Mouse (Mus musculus) urinary bladder, postnatal 25 days (tissue): ENCODE results near the gene Dnase2b.

Experiments used
- DNase-seq: peaks from one replicate; pipeline ENCODE4 v3.0.0; 2022; ENCODE audit warnings: low spot score

The Dnase2b gene

DNA sequence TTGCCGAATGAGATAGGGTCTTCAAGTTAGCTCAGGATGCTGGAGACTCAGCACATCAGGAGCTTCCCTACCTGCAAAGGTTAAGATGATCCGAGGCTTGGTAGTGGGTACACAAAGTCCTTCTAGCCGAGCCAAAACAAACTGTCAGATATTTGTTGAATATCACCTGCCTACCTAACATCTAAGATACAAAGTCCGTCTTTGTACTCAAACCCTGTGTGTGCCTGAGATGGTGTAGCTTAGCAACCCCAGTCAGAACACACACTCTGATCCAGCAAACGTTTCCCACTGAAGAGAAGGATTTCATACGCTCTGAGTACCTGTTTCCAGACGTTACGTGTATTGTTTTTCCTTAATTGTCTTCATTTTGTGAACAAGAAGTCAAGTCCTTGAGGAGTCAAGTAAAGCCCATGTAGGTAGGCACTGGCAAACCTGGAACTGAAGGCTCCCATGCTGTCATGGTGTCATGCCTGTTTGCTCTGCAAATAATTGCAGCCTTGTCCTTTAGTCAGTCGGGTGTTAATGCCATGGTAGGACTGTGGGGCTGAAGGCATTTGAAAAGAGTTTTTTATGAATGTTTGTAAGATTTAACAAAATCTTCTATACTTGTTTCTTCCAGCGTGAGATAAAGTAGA, 45.1 kb downstream of the Dnase2b start, which contains the start of gene Uox:
TSS of gene Uox (plus strand) at position 279 of the 635 bp plus-strand sequence.
- no peak for DNase-seq

DNA sequence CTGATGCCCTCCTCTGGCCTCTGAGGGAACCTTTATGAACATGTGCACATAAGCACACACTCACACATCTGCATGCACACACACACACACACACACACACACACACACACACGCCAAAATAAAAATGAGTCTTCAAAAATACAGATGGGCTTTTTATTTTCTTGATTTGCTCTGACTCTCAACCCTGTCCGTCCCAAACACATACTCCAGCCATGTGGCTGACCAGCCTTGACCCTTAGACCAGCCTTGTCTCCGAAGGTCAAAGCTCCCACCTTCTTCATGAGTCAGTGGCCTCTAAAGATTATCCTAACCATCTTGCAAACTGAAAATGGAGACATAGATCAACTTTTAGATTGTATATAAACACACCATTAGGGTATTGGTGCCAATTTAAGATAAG, 45.8 kb downstream of the Dnase2b start:
- no peak for DNase-seq

DNA sequence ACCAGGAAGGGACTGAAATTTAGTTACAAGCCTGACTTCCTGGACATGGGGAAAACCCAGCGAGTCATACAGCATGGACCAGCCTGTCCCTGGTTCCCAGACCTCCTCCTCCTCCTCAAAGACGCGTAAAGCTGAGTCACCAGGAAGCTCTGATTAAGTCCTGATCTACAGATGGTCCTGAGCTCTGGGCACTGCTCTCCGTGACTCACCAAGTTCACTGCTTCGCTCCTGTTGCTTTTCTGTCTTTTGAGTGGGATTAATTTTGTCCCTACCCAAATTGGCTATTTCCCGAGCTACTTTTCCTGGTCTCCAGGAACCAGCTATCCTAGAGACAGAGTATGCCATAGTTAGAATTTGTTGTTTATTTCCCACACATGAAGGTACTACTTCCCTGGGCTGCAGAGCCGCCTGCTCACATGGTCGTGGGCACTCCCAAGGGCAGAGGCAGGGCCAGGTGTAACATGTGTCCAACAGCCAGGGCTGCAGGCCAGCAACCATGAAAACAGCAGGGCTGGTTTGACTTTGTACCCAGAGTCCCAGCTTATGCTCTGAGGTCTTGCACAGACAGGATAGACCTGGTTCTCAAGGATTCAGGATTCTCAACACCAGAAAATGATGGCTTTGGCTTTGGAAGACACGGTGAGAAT, 47.4 kb downstream of the Dnase2b start:
- peak; percentile 6 for DNase-seq

DNA sequence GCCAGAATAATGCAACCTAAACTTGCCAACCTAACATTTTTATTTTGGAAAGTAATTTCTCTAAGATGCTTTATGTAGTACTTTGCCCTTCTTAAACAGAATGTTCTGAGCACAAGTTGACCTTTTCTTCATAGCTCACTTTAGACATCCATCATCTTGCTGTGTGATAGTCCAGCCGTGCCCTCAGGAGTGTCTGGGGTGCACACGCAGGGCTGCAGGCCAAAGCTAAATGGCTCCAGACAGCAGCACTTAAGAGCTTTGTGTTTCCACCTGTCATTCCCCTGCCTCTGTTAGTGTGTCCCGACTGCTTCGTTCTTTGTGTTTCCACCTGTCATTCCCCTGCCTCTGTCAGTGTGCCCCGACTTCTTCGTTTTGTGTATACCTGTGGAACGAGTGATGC, 48.0 kb downstream of the Dnase2b start:
- no peak for DNase-seq

DNA sequence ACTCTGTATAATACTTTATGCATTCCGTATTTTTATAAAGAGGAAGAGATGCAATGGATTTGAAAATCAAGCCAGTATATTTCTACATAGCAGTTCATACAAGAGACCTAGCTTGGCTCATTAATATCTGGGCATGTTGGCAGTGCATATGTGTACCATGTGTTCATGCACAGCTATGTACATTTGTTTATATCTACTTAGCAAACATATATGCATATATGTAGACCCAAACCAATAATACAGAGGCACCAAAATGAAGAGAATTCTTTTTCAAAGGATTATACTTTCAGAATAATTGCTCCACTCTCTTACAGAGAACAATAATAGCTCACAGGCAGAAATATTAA, 50.4 kb downstream of the Dnase2b start:
- DNase-seq: no peak

DNA sequence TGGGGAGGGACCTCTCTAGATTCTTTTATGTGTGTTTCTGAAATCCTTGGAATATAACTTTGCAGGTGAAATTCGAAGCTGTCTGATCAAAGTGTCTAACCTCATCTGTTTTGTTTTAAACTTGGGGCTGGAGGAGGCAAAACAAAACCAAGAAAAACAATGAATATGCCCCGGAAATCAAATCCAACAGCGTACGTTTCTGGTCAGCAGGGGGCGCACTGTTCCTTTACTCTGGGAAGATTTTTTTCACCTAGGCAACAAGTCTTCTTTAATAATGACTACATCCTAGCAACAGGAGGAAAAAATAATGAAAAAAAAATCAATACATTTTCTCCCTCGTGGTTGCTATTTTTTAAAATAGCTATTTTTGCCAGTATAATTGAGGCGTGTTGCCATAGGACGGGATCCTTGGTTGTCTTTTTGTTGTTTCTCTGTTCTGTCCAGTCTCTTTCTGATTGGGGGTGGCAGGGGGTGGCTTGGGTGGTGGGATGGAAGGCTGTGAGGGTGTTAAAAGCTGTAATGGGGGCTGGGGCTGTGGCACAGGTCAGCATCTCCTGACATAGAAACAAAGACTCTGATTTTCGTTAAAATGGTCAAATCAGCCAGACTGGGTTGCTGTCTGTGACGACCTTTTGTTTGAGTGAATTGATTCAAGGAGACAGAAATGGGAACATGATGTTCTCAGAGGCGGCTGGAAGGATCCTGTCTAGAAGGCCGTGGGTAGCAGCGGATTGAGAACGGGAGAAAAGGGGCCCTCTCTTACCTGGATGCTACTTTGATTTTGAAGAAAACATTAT, 50.9 kb downstream of the Dnase2b start:
- peak; percentile 76 for DNase-seq

DNA sequence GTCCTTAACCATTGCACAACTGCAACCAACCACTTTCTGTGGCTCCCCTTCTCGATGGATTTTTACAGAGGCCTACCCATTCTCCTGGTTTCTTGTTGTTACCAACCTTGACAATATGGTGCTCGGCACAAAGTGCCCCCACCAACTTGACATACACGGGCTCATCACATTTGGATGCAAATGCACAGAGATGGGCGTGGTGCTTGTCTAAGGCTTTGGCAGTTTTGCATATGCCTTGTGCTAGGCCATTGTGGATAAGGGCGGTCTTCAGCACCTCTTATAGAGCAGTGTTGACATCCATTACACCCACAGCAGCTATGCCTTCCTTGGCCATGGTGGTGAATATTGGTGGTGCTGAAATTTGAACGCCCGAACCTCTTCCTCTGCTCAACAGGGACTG, 52.5 kb downstream of the Dnase2b start:
- no peak for DNase-seq

DNA sequence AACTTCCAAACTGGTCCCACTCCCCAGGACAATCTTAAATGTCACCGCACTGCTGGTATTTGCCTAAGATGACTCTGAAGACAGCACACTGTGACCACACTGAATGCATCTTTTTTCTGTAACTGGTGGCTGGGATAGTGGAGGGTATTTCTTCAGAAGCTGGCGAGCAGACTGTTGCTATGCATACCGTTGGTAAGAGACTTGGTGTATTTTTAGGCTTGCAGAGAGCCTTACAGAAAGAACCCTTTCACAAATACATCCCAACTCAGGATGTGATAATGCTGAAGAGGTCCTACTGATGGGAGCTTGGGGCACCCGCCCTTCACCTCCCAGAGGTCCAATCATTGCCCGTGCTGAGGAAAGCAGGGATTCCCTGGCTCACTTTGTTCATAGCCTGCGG, 57.9 kb downstream of the Dnase2b start:
- no peak for DNase-seq

DNA sequence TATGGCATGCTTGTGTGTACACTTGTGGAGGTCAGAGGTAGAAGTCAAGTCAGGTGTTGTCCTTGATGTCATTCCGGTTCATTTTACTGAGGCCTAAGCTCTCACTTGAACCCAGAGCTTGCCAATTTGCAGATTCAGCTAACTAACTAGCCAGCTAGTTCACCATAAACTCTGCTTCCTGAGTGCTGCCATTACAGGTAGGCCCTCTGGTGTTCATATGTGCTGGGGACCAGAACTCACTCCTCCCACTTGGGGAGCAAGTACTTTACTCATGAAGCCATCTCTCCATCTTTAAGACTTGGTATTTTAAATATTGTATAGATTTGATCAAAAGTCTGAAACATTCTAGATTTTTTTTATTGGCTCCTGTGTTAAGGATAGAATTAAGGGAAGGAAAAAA, 58.8 kb downstream of the Dnase2b start:
- DNase-seq: no peak

DNA sequence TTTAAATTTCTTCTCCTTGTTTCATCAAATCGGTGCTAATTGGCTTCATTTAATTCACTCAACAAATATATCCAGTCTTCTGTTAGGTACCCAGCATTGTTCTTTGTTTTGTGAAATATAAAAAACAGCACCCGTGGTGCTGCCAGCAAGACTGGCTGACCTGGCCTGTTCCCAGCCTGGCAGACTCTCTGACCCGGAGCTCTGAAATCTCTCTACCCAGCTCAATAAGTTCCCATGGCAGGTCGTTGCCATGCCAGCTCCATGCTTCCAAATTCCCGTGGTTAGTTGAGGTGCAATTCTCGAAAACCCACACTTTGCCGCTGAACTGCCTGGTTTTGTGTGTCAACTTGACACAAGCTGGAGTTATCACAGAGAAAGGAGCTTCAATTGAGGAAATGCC, 60.6 kb downstream of the Dnase2b start:
- DNase-seq: no peak

DNA sequence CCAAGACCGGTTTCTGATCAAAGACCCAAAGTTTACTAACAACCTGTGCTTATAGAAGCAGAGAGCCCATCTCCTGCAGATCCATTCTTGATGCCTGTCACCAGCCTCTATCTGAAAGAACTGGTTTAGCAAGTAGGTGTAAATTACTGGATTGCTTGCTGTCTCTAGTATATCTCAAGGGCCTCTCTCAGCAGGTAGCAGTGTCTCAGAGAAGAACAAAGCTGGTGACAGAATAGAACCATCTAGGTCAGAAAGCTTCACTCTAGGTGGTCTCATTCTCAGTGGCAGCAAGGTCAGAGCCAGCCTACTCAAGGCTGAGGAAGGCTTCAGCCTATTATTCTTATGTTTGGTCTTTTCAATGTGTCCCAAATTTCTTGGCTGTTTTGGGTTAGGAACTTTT, 71.8 kb downstream of the Dnase2b start:
- DNase-seq: no peak

DNA sequence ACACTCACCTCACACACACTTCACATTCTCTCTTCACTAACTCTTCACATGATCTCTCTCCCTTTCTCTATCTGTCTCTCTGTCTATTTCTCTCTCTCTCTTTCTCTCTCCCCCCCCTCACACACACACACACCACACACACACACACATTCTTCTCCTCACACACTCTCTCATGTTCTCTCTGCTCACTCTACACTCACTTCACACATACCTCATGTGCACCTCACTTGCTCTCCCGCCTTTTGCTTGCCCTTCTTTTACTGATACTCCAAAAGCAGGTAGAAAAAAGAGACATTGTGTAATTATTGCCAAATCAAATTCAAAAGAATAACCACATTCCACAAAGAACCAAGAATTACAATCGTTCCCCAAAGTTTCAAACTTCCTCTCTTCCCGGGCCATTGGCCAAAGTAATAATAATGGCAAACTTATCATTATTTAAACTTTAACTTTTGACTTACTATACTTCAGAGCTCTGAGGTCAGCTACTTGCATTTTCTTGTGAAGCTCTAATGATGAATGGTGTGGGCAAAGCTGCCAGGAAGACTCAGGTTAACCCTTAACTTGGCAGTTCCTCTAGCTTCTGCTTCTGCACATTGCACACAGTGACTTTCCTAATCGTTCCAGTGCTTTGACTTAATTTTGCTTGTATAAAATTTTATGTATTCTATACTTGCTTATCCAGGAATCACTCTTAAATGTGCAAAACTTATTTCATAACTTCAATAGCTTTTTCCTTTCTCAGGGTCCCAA, 74.7 kb downstream of the Dnase2b start:
- no peak for DNase-seq

DNA sequence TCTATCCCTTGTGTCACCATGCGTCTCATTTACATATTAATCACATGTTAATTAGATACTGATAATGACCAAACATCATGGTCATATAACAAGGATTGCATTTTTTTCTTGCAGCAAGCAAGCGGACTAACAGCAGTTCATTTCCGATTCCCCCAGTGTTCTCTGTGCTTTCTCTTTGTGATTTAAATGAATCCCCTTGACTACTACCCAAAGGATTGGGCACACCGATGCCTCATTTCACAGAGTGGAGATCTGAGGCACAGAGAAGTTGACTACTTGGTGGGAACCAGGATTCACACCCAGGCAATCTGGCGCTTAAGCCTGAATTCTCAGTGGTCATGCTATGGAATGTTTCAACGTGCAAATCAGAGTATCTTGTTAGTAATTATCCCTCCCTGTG, 80.4 kb downstream of the Dnase2b start:
- DNase-seq: no peak
